Mouse (Mus musculus): ENCODE measurements around the gene Rsph14. TPM values are rescaled to one million over a fixed set of nuclear protein-coding genes. Genes with fewer than 3 reads are reported as not detected.
A peak's percentile ranks its signal among the peaks of the same experiment; 100 is the strongest.

Rsph14 gene
- polyA plus RNA-seq, 1 experiment from 2014 or later, result 0.33 TPM

DNA sequence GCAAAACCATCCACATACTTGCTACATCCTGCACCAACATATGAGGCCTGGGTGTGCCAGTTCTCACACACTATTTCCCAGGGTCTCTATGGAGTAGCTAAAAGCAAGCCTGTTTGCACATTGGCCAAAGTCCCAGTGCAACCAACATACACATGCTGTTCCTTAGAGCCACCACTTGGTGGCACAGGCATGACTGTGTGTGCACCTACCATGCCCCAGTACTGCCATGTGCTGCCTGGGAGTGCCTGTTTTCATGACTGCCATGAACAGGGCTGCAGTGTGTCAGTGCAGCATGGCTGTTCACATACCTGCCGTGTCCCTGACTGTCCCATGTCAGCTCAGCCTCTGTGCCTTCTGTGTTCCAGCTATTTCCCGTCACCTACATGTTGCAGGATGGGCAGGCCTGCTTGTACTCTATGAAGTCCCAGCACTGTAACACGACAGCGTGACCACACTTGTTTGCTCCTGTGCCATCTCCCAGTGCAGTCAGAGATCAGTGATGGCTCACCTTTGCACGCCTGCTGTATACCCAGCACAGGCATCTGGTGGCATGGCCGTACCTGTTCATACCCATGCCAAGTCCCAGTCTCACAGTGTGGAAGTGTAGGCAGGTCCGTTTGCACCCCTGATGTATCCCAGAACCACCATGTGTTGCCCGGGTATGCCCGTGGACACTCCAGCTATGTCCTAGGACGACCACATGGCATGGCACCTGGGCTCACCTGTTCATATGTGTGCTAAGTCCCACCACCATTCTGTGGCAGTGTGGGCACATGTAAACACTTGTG lies 95.2 kb downstream of the Rsph14 start:
- no peaks in the 10 kb centered on the region for H3K9me3 ChIP-seq (ENCODE audit: control insufficient read depth, low read length)
- H3K9ac ChIP-seq (replicated peaks; ENCODE audit: low read depth, low read length), result no peak overlapping the region
- H3K27ac ChIP-seq (ENCODE audit: low read depth, low read length), result no peak overlapping the region
- no peaks in the 10 kb centered on the region for H3K36me3 ChIP-seq (ENCODE audit: control insufficient read depth, insufficient read depth, low read length)
- H3K27me3 ChIP-seq (ENCODE audit: control insufficient read depth, insufficient read depth, low read length), result no peaks in the 10 kb centered on the region
- no peak overlapping the region for H3K4me2 ChIP-seq (ENCODE audit: low read depth, low read length)
- WGBS, result 83% methylated on average over 10 of the region's 10 CpGs
- no peaks in the 10 kb centered on the region for H3K4me1 ChIP-seq (ENCODE audit: control insufficient read depth, insufficient read depth, low read length)
- ATAC-seq (ENCODE audit: low read depth), result peak; percentile 71
- no peak overlapping the region for H3K4me3 ChIP-seq (ENCODE audit: low read depth, low read length)

DNA sequence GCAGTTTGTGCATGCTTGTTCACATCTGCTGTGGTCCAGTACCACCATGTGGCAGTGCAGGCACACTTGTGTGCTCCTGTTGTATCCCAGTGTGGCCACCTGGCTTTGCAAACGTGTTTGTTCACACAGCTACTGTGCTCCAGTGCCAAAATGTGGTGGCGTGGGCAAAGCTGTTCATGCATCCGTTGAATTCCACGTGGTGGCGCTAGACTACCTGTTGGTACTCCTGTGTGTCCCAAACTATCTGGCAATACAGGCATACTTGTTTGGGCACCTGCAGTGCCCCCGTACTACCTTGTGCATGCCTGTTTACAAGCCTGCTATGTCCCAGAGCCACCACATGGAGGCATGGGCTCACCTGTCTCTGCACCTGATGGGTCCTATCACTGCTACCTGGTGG lies 97.4 kb downstream of the Rsph14 start:
- no peak overlapping the region for H3K4me2 ChIP-seq (ENCODE audit: low read depth, low read length)
- 35% methylated on average over 6 of the region's 6 CpGs for WGBS
- H3K4me3 ChIP-seq (ENCODE audit: low read depth, low read length), result no peak overlapping the region
- H3K9ac ChIP-seq (replicated peaks; ENCODE audit: low read depth, low read length), result no peak overlapping the region
- no peak for ATAC-seq (ENCODE audit: low read depth)
- H3K4me1 ChIP-seq (ENCODE audit: control insufficient read depth, insufficient read depth, low read length), result no peaks in the 10 kb centered on the region
- H3K27me3 ChIP-seq (ENCODE audit: control insufficient read depth, insufficient read depth, low read length), result no peaks in the 10 kb centered on the region
- no peaks in the 10 kb centered on the region for H3K36me3 ChIP-seq (ENCODE audit: control insufficient read depth, insufficient read depth, low read length)
- H3K9me3 ChIP-seq (ENCODE audit: control insufficient read depth, low read length), result no peaks in the 10 kb centered on the region
- H3K27ac ChIP-seq (ENCODE audit: low read depth, low read length), result no peak overlapping the region

DNA sequence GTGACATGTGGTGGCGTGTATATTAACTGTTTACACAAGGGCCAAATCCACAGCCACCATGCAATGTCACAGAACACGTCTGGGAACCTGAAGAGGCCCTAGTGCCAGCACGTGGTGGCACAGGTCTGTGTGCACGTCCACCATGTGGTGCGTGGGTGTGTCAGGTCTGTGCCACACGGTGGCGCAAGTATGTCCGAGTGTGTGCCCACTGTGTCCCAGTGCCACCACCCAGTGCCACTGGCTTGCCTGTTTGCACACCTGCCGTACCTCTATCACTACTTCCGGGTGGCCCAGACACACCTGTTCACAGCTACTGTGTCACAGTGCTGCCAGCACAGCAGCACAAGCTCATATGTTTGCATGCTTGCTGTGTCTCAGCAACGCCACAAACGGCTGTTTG lies 97.9 kb downstream of the Rsph14 start:
- Histone ChIP-seq H3K4me3 (ENCODE audit: low read depth, low read length) (no peak overlapping the region), H3K36me3 (ENCODE audit: control insufficient read depth, insufficient read depth, low read length) (no peaks in the 10 kb centered on the region), H3K4me2 (ENCODE audit: low read depth, low read length) (no peak overlapping the region), H3K27me3 (ENCODE audit: control insufficient read depth, insufficient read depth, low read length) (no peaks in the 10 kb centered on the region), H3K27ac (ENCODE audit: low read depth, low read length) (no peak overlapping the region), H3K4me1 (ENCODE audit: control insufficient read depth, insufficient read depth, low read length) (no peaks in the 10 kb centered on the region), H3K9me3 (ENCODE audit: control insufficient read depth, low read length) (no peaks in the 10 kb centered on the region), H3K9ac (replicated peaks; ENCODE audit: low read depth, low read length) (no peak overlapping the region)
- 85% methylated on average over 12 of the region's 12 CpGs for WGBS
- ATAC-seq (ENCODE audit: low read depth), result no peak

DNA sequence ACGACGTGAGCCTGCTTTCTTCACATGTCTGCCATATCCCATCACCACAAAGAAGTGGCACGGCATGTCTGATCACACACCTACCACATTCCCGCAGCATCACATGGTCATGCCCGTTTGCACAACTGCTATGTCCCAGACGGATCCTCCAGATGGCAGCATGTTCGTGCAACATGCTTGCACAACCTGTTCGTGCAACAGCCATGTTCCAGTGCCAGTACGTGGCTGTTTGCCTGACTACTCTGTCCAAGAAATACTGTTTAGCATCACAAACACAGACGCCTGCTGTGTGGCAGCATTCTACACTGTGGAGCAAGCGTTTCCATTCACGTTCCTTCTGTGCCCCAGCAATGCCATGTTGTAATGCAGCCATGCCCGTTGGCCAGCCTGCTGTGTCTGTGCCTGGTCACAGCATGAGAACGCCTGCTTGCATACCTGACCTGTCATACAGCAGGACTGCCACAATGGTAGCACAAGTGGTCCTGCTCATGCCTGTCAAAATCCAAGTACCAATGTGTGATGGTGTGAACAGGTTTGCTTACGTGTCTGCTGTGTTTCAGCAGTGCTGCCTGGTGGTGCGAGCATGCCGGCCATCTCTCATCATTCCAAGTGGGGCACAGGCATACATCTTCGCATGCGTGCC lies 98.7 kb downstream of the Rsph14 start:
- Histone ChIP-seq H3K9me3 (ENCODE audit: control insufficient read depth, low read length) (no peaks in the 10 kb centered on the region), H3K9ac (replicated peaks; ENCODE audit: low read depth, low read length) (no peak overlapping the region), H3K36me3 (ENCODE audit: control insufficient read depth, insufficient read depth, low read length) (no peaks in the 10 kb centered on the region), H3K27me3 (ENCODE audit: control insufficient read depth, insufficient read depth, low read length) (no peaks in the 10 kb centered on the region), H3K4me1 (ENCODE audit: control insufficient read depth, insufficient read depth, low read length) (no peaks in the 10 kb centered on the region), H3K4me3 (ENCODE audit: low read depth, low read length) (no peak overlapping the region), H3K4me2 (ENCODE audit: low read depth, low read length) (no peak overlapping the region), H3K27ac (ENCODE audit: low read depth, low read length) (no peak overlapping the region)
- no peak for ATAC-seq (ENCODE audit: low read depth)
- WGBS, result 82% methylated on average over 19 of the region's 19 CpGs

DNA sequence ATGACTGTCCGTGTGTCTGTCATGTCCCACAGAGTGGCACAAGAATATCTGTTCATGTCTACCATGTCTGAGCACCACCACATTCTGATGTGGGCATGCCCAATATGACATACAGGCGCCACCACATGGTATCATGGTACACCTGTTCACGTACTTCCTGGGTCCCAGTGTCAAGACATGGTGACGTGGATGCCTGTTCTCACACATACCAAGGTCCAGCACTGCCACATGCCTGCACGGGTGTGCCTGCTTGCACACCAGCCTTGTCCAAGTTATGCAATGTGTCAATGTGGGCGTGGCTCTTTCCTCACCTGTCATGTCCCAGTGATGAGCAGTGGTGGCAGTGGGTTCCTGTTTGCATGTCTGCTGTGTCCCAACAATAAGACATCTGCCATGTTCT lies 99.9 kb downstream of the Rsph14 start:
- no peaks in the 10 kb centered on the region for H3K36me3 ChIP-seq (ENCODE audit: control insufficient read depth, insufficient read depth, low read length)
- no peak overlapping the region for H3K9ac ChIP-seq (replicated peaks; ENCODE audit: low read depth, low read length)
- 84% methylated on average over 6 of the region's 6 CpGs for WGBS

DNA sequence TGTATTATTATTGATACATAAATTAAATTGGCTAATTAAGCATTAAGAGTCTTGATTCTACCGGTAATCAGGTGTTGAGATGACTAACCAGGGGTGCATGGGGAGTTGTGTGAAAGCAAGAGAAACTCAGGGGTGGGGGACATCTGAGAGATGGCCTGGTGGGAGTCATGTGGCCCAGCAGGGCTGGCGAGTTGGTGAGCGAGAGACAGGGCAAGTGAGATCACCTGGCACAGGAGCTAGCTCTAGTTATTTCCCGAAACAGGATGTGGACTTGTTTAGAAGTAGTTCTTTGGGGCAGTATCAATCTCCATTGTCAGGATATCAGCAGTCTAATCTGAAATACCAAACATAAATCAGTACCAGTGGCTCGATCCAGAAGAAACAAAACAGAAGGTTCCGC lies 100.8 kb downstream of the Rsph14 start:
- Histone ChIP-seq H3K36me3 (ENCODE audit: control insufficient read depth, insufficient read depth, low read length) (no peaks in the 10 kb centered on the region), H3K27me3 (ENCODE audit: control insufficient read depth, insufficient read depth, low read length) (no peaks in the 10 kb centered on the region), H3K4me1 (ENCODE audit: control insufficient read depth, insufficient read depth, low read length) (no peaks in the 10 kb centered on the region), H3K4me2 (ENCODE audit: low read depth, low read length) (no peak overlapping the region), H3K9ac (replicated peaks; ENCODE audit: low read depth, low read length) (no peak overlapping the region), H3K9me3 (ENCODE audit: control insufficient read depth, low read length) (no peaks in the 10 kb centered on the region), H3K4me3 (ENCODE audit: low read depth, low read length) (no peak overlapping the region), H3K27ac (ENCODE audit: low read depth, low read length) (no peak overlapping the region)
- ATAC-seq (ENCODE audit: low read depth), result no peak
- WGBS, result 83% methylated on average over 6 of the region's 6 CpGs

More for the DNA sequence above, 99.9 kb downstream of the Rsph14 start:
- Histone ChIP-seq H3K9me3 (ENCODE audit: control insufficient read depth, low read length) (no peaks in the 10 kb centered on the region), H3K4me3 (ENCODE audit: low read depth, low read length) (no peak overlapping the region), H3K27ac (ENCODE audit: low read depth, low read length) (no peak overlapping the region), H3K27me3 (ENCODE audit: control insufficient read depth, insufficient read depth, low read length) (no peaks in the 10 kb centered on the region), H3K4me2 (ENCODE audit: low read depth, low read length) (no peak overlapping the region), H3K4me1 (ENCODE audit: control insufficient read depth, insufficient read depth, low read length) (no peaks in the 10 kb centered on the region)
- no peak for ATAC-seq (ENCODE audit: low read depth)

DNA sequence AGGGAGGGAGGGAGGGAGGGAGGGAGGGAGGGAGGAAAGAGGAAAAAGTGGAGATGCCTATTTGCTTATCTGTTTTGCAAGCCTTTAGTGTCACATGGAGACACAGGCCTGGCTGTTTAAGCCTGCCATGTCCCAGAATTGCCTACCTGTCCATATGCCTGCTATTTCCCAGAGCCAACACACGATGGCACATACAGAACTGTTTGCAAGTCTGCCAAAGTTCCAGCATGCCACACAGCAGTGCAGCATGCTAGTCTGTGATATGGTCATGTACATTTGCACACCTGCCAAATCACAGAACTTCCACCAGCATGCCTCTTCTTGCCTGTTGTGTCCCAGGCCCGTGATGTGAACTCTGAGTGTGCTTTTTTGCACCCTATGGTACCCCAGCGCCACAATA lies 101.8 kb downstream of the Rsph14 start:
- Histone ChIP-seq H3K27ac (ENCODE audit: low read depth, low read length) (no peak overlapping the region), H3K9me3 (ENCODE audit: control insufficient read depth, low read length) (no peaks in the 10 kb centered on the region), H3K4me3 (ENCODE audit: low read depth, low read length) (no peak overlapping the region), H3K27me3 (ENCODE audit: control insufficient read depth, insufficient read depth, low read length) (no peaks in the 10 kb centered on the region), H3K4me2 (ENCODE audit: low read depth, low read length) (no peak overlapping the region), H3K36me3 (ENCODE audit: control insufficient read depth, insufficient read depth, low read length) (no peaks in the 10 kb centered on the region), H3K9ac (replicated peaks; ENCODE audit: low read depth, low read length) (no peak overlapping the region), H3K4me1 (ENCODE audit: control insufficient read depth, insufficient read depth, low read length) (no peaks in the 10 kb centered on the region)
- 81% methylated on average over 3 of the region's 3 CpGs for WGBS
- ATAC-seq (ENCODE audit: low read depth), result no peak

DNA sequence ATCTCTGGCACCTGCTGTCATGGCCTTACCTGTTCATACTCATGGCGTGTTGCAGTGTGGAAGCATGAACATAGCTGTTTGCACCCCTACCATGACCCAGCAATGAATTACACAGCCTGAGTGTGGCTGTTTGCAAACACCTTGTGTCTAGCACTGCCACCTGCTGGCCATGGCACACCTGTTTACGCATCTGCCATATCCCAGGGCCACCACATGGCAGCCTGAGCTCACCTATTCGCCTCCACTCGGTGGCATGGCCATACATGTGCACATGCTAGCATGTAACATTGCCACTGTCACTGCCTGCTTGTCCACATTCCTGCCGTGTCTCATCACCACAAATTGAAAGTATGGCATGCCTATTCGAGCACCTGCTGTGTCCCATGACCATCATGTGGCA lies 102.8 kb downstream of the Rsph14 start:
- Histone ChIP-seq H3K9ac (replicated peaks; ENCODE audit: low read depth, low read length) (no peak overlapping the region), H3K4me2 (ENCODE audit: low read depth, low read length) (no peak overlapping the region), H3K36me3 (ENCODE audit: control insufficient read depth, insufficient read depth, low read length) (no peaks in the 10 kb centered on the region), H3K27me3 (ENCODE audit: control insufficient read depth, insufficient read depth, low read length) (no peaks in the 10 kb centered on the region), H3K9me3 (ENCODE audit: control insufficient read depth, low read length) (no peaks in the 10 kb centered on the region), H3K27ac (ENCODE audit: low read depth, low read length) (no peak overlapping the region), H3K4me1 (ENCODE audit: control insufficient read depth, insufficient read depth, low read length) (no peaks in the 10 kb centered on the region), H3K4me3 (ENCODE audit: low read depth, low read length) (no peak overlapping the region)
- WGBS, result 76% methylated on average over 6 of the region's 6 CpGs
- no peak for ATAC-seq (ENCODE audit: low read depth)

DNA sequence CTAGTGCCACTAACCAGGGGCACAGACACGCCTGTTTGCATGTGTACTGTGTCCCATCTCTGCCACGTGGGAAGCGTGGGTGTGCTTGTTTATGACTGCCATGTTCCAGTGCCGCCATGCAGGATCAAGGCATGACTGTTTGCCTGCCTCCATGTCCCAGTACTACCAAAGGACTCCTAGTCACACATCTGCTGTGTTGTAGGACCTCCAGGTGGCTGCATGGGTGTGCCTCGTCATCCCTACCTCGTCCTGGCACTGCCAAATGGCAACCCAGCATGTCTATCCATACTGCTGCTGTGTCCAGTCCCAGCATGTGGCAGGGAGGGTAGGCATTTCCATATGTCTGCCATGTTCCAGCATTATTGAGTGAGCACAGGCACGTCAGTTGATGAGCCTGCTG lies 104.1 kb downstream of the Rsph14 start:
- WGBS, result 86% methylated on average over 7 of the region's 7 CpGs
- Histone ChIP-seq H3K4me2 (ENCODE audit: low read depth, low read length) (no peak overlapping the region), H3K27ac (ENCODE audit: low read depth, low read length) (no peak overlapping the region), H3K9me3 (ENCODE audit: control insufficient read depth, low read length) (no peaks in the 10 kb centered on the region), H3K9ac (replicated peaks; ENCODE audit: low read depth, low read length) (no peak overlapping the region), H3K4me1 (ENCODE audit: control insufficient read depth, insufficient read depth, low read length) (no peaks in the 10 kb centered on the region), H3K27me3 (ENCODE audit: control insufficient read depth, insufficient read depth, low read length) (no peaks in the 10 kb centered on the region), H3K36me3 (ENCODE audit: control insufficient read depth, insufficient read depth, low read length) (no peaks in the 10 kb centered on the region), H3K4me3 (ENCODE audit: low read depth, low read length) (no peak overlapping the region)
- no peak for ATAC-seq (ENCODE audit: low read depth)

Data from neural tube, embryonic 14.5 days (tissue).